Mouse (Mus musculus) CH12.LX (cell line): ENCODE results near the gene Colq. TPM values are rescaled to one million over a fixed set of nuclear protein-coding genes. Genes with fewer than 3 reads are reported as not detected.

ENCODE experiments used
- DNase-seq: peaks from one replicate; pipeline ENCODE4 v3.0.0-alpha.2; 2013; ENCODE audit errors: extremely low read depth
- H3K27ac ChIP-seq: 2 replicates; pipeline ENCODE4 v1.5.1; 2012; ENCODE audit warnings: low read depth, mild to moderate bottlenecking, control low read depth, moderate library complexity; ENCODE audit not compliant: insufficient read depth
- H3K27me3 ChIP-seq: replicated peaks from 2 replicates; pipeline ENCODE3; 2012; ENCODE audit warnings: inconsistent platforms
- H3K36me3 ChIP-seq, 2 experiments: replicated peaks in 1 of 2; 2 replicates each; pipeline versions ENCODE3 to v1.6.1; 2012; ENCODE audit warnings: inconsistent platforms in 1 of 2, low read length in 1 of 2, mild to moderate bottlenecking in 1 of 2, mixed read lengths in 1 of 2, moderate library complexity in 1 of 2; ENCODE audit not compliant: control insufficient read depth in 1 of 2, insufficient read depth in 1 of 2
- H3K4me1 ChIP-seq, 2 experiments: 2 replicates each; pipeline ENCODE4 v1.6.1; 2012; ENCODE audit warnings: inconsistent platforms in 1 of 2, moderate library complexity in 1 of 2; ENCODE audit not compliant: insufficient read depth in 2 of 2, control insufficient read depth in 1 of 2
- H3K4me2 ChIP-seq: 2 replicates; pipeline ENCODE4 v1.6.1; 2012; ENCODE audit warnings: low read depth, mild to moderate bottlenecking, control low read depth; ENCODE audit not compliant: poor library complexity, insufficient read depth, severe bottlenecking
- H3K4me3 ChIP-seq, 3 experiments: fragments of 150-350 bp in 1 of 3; sonication (generic) in 1 of 3; replicated peaks in 1 of 3; 2 replicates each; pipeline versions ENCODE3 to v1.5.1; 2011 to 2012; ENCODE audit warnings: low read depth in 2 of 3, low read length in 2 of 3, mild to moderate bottlenecking in 2 of 3, moderate library complexity in 2 of 3, control low read depth in 1 of 3, improper control_type of control experiment in 1 of 3, inconsistent platforms in 1 of 3, mixed read lengths in 1 of 3; ENCODE audit not compliant: poor library complexity in 1 of 3
- H3K79me2 ChIP-seq: replicated peaks from 2 replicates; pipeline ENCODE4 v1.6.1; 2012; ENCODE audit warnings: mild to moderate bottlenecking, moderate library complexity; ENCODE audit not compliant: control insufficient read depth, poor library complexity, insufficient read depth, severe bottlenecking; ENCODE audit errors: extremely low read depth
- H3K9ac ChIP-seq: 2 replicates; pipeline ENCODE4 v1.6.1; 2012; ENCODE audit warnings: low read depth, mild to moderate bottlenecking, control low read depth, moderate library complexity; ENCODE audit not compliant: insufficient read depth
- H3K9me3 ChIP-seq: replicated peaks from 2 replicates; pipeline ENCODE3; 2012; ENCODE audit warnings: low read length, inconsistent platforms, mixed read lengths
- BHLHE40 ChIP-seq: IDR thresholded peaks from 2 replicates; pipeline ENCODE4 v1.6.1; 2011; ENCODE audit warnings: mild to moderate bottlenecking, low read depth, low read length, improper control_type of control experiment
- CHD1 ChIP-seq: IDR thresholded peaks from 2 replicates; pipeline ENCODE4 v1.6.1; 2012; ENCODE audit warnings: low read depth, low read length, improper control_type of control experiment, inconsistent platforms
- CHD2 ChIP-seq: IDR thresholded peaks from 2 replicates; pipeline ENCODE4 v1.6.1; 2011; ENCODE audit warnings: low read length, improper control_type of control experiment
- E2F4 ChIP-seq: IDR thresholded peaks from 2 replicates; pipeline ENCODE4 v1.6.1; 2011; ENCODE audit warnings: low read depth, low read length, improper control_type of control experiment; ENCODE audit not compliant: insufficient replicate concordance
- ELF1 ChIP-seq: IDR thresholded peaks from 2 replicates; pipeline ENCODE4 v1.6.1; 2014; ENCODE audit warnings: low read depth, mild to moderate bottlenecking, inconsistent platforms, low read length, improper control_type of control experiment
- EP300 ChIP-seq: IDR thresholded peaks from 2 replicates; pipeline ENCODE4 v1.6.1; 2011; ENCODE audit warnings: low read length, improper control_type of control experiment
- ETS1 ChIP-seq: conservative IDR thresholded peaks from 2 replicates; pipeline ENCODE4 v1.6.1; 2012; ENCODE audit warnings: low read depth, mild to moderate bottlenecking, inconsistent platforms, low read length, improper control_type of control experiment, moderate library complexity
- GABPA ChIP-seq: IDR thresholded peaks from 2 replicates; pipeline ENCODE4 v1.6.1; 2012; ENCODE audit warnings: low read depth, low read length, improper control_type of control experiment, inconsistent platforms; ENCODE audit not compliant: insufficient replicate concordance
- HCFC1 ChIP-seq: IDR thresholded peaks from 2 replicates; pipeline ENCODE4 v1.6.1; 2012; ENCODE audit warnings: low read depth, mild to moderate bottlenecking, inconsistent platforms, low read length, improper control_type of control experiment
- IRF4 ChIP-seq: IDR thresholded peaks from 2 replicates; pipeline ENCODE4 v1.6.1; 2014; ENCODE audit warnings: low read depth, mild to moderate bottlenecking, inconsistent platforms, low read length, improper control_type of control experiment
- JUN ChIP-seq: IDR thresholded peaks from 2 replicates; pipeline ENCODE4 v1.6.1; 2011; ENCODE audit warnings: low read depth, mild to moderate bottlenecking, low read length, improper control_type of control experiment, moderate library complexity; ENCODE audit not compliant: insufficient read depth
- KAT2A ChIP-seq: IDR thresholded peaks from 2 replicates; pipeline ENCODE4 v1.6.1; 2012; ENCODE audit warnings: low read length, improper control_type of control experiment, inconsistent platforms; ENCODE audit not compliant: insufficient replicate concordance
- MAX ChIP-seq: IDR thresholded peaks from 2 replicates; pipeline ENCODE4 v1.6.1; 2011; ENCODE audit warnings: low read length, improper control_type of control experiment
- MEF2A ChIP-seq: IDR thresholded peaks from 2 replicates; pipeline ENCODE4 v1.6.1; 2014; ENCODE audit warnings: low read depth, mild to moderate bottlenecking, inconsistent platforms, low read length, improper control_type of control experiment, borderline replicate concordance
- MXI1 ChIP-seq: IDR thresholded peaks from 2 replicates; pipeline ENCODE4 v1.6.1; 2011; ENCODE audit warnings: mild to moderate bottlenecking, low read depth, low read length, improper control_type of control experiment
- POLR2A ChIP-seq: IDR thresholded peaks from 2 replicates; pipeline ENCODE4 v1.6.1; 2011; ENCODE audit warnings: low read depth, mild to moderate bottlenecking, improper control_type of control experiment, low read length
- POLR2AphosphoS2 ChIP-seq: IDR thresholded peaks from 2 replicates; pipeline ENCODE4 v1.6.1; 2011; ENCODE audit warnings: low read depth, low read length, improper control_type of control experiment
- RAD21 ChIP-seq: IDR thresholded peaks from 2 replicates; pipeline ENCODE4 v1.6.1; 2011; ENCODE audit warnings: low read depth, mild to moderate bottlenecking, low read length, improper control_type of control experiment, moderate library complexity
- RCOR1 ChIP-seq: conservative IDR thresholded peaks from 2 replicates; pipeline ENCODE4 v1.6.1; 2012; ENCODE audit warnings: low read depth, mild to moderate bottlenecking, inconsistent platforms, low read length, improper control_type of control experiment
- SIN3A ChIP-seq: IDR thresholded peaks from 2 replicates; pipeline ENCODE4 v1.6.1; 2012; ENCODE audit warnings: low read length, improper control_type of control experiment, inconsistent platforms
- SMC3 ChIP-seq: IDR thresholded peaks from 2 replicates; pipeline ENCODE4 v1.6.1; 2011; ENCODE audit warnings: low read depth, low read length, improper control_type of control experiment
- TBP ChIP-seq: conservative IDR thresholded peaks from 2 replicates; pipeline ENCODE4 v1.6.1; 2011; ENCODE audit warnings: low read depth, low read length, improper control_type of control experiment
- TCF12 ChIP-seq: IDR thresholded peaks from 2 replicates; pipeline ENCODE4 v1.6.1; 2014; ENCODE audit warnings: low read depth, mild to moderate bottlenecking, inconsistent platforms, low read length, improper control_type of control experiment
- USF1 ChIP-seq: IDR thresholded peaks from 2 replicates; pipeline ENCODE4 v1.6.1; 2014; ENCODE audit warnings: low read depth, mild to moderate bottlenecking, inconsistent platforms, low read length, improper control_type of control experiment
- USF2 ChIP-seq: conservative IDR thresholded peaks from 2 replicates; pipeline ENCODE4 v1.6.1; 2011; ENCODE audit warnings: low read depth, low read length, improper control_type of control experiment
- ZC3H11A ChIP-seq: IDR thresholded peaks from 2 replicates; pipeline ENCODE4 v1.6.1; 2012; ENCODE audit warnings: low read depth, mild to moderate bottlenecking, inconsistent platforms, low read length, improper control_type of control experiment
- ZKSCAN1 ChIP-seq: IDR thresholded peaks from 2 replicates; pipeline ENCODE4 v1.6.1; 2012; ENCODE audit warnings: low read depth, inconsistent platforms, low read length, improper control_type of control experiment, borderline replicate concordance
- dilution Hi-C: fragments of 300-500 bp; cut with MboI; formaldehyde crosslinking; loops from 2 replicates; pipeline ENCODE4 v1.14.3; 2020; ENCODE audit warnings: low sequenced_read_pairs; ENCODE audit not compliant: extremely low pct_unique_long_range_greater_than_20kb, extremely low pct_ligation_motif_present
- in situ Hi-C: fragments of 300-500 bp; cut with MboI; formaldehyde crosslinking; loops from 3 replicates; pipeline ENCODE4 v1.14.3; 2019; ENCODE audit warnings: low sequenced_read_pairs, low pct_ligation_motif_present, low pct_unique_long_range_greater_than_20kb, mixed read lengths
- polyA plus RNA-seq: library from polyadenylated mRNA; unstranded; fragments of >175 nt; gene quantifications from 2 replicates; pipeline ENCODE4 v1.2.1, GENCODE M21; 2012; ENCODE audit warnings: low read depth; ENCODE audit not compliant: insufficient read length
- total RNA-seq, 2 experiments: library from RNA; depleted of rRNA; stranded (reverse); fragments of 300-350 nt in 1 of 2; fragments of >200 nt in 1 of 2; gene quantifications; 2 replicates each; pipeline ENCODE4 v1.2.3; 2012 to 2014

Colq gene
- total and polyA plus RNA-seq, 3 experiments = 1.7 to 4.6 (median 4.2) TPM

- no peak overlapping the region for H3K4me2 ChIP-seq
- no peak overlapping the region for H3K9ac ChIP-seq
- H3K4me1 ChIP-seq = peaks cover 16 to 26% of the 10 kb centered on the region in 2 experiments
- H3K79me2 ChIP-seq = no peaks in the 10 kb centered on the region
- TF ChIP-seq IRF4 (no peak), SIN3A (no peak), EP300 (no peak), BHLHE40 (no peak), POLR2AphosphoS2 (no peak), ELF1 (no peak), CHD2 (no peak), MXI1 (no peak), ETS1 (no peak), POLR2A (no peak), TBP (no peak), GABPA (no peak), E2F4 (no peak), USF1 (no peak)
- no peaks in the 10 kb centered on the region for H3K9me3 ChIP-seq
- no peak overlapping the region for H3K27ac ChIP-seq
- H3K4me3 ChIP-seq = no peak overlapping the region
- dilution Hi-C loops = no loop called here
- DNase-seq = no peak
- in situ Hi-C loops = no loop called here
- no peaks in the 10 kb centered on the region for H3K27me3 ChIP-seq
- no peaks in the 10 kb centered on the region for H3K36me3 ChIP-seq
Observed at GRCm38 (mm10) chr14:31556526-31557260, 34.5 kb downstream of the Colq start.

GRCm38 (mm10) chr14:31555963-31556434, 35.1 kb downstream of the Colq start:
- no peaks in the 10 kb centered on the region for H3K79me2 ChIP-seq
- H3K27ac ChIP-seq = no peak overlapping the region
- TF ChIP-seq MXI1 = no peak
- TF ChIP-seq ZC3H11A = no peak
- no peak for TF ChIP-seq RAD21
- peak; percentile 24; the same call in 1 of the 2 replicates for TF ChIP-seq USF2
- 0 out of 2 replicates have a peak, but pooled peaks have one; percentile 1 for TF ChIP-seq SMC3
- TF ChIP-seq MEF2A = peak; percentile 93
- TF ChIP-seq BHLHE40 = peak; percentile 33
- TF ChIP-seq ETS1 = peak; percentile 77; the same call in 1 of the 2 replicates
- peak; percentile 31; the same call in 1 of the 2 replicates for TF ChIP-seq SIN3A
- TF ChIP-seq ZKSCAN1 = no peak
- TF ChIP-seq EP300 = peak; percentile 81
- no peak; the same call in 1 of the 2 replicates for TF ChIP-seq POLR2A
- TF ChIP-seq CHD1 = no peak
- TF ChIP-seq TCF12 = peak; percentile 78
- peak; percentile 73; the same call in 1 of the 2 replicates for TF ChIP-seq CHD2
- no peak for TF ChIP-seq KAT2A
- peak; percentile 82 for TF ChIP-seq IRF4
- no peak for TF ChIP-seq HCFC1
- TF ChIP-seq RCOR1 = 0 out of 2 replicates have a peak, but pooled peaks have one; percentile 21
- TF ChIP-seq USF1 = no peak
- no peak for TF ChIP-seq JUN
- TF ChIP-seq MAX = peak; percentile 90
- TF ChIP-seq, all 38 proteins: peak for 12
- peaks cover 16 to 26% of the 10 kb centered on the region in 2 experiments for H3K4me1 ChIP-seq
- H3K9me3 ChIP-seq = no peaks in the 10 kb centered on the region
- H3K4me3 ChIP-seq = no peak overlapping the region
- H3K4me2 ChIP-seq = no peak overlapping the region
- H3K27me3 ChIP-seq = no peaks in the 10 kb centered on the region
- dilution Hi-C loops (no loop called here), in situ Hi-C loops (no loop called here)
- H3K9ac ChIP-seq = no peak overlapping the region
- DNase-seq = peak; percentile 73
- H3K36me3 ChIP-seq = no peaks in the 10 kb centered on the region
